Mouse (Mus musculus): ENCODE data around the gene Def6.
"Not testable (repeated sequence)": the region's sequence is repeated elsewhere in the genome, so short reads cannot be mapped to it uniquely, and the experiment has no call there.

The Def6 gene

DNA sequence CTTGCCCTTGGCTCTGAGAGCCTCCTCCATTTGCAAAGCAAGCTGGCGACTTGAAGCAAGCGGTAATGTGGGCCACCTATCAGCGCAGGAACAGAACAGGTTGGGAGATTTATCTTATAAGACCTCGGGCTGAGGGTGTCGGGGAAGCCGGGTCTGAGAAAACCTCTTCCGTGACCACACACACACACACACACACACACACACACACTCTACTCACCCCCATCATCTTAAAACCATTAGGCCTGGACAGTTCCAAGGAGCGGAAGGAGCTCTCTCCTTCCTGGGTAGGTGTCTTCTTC is 685 bp downstream of the Def6 start:
- no peak for DNase-seq (ENCODE audit: low read depth)

DNA sequence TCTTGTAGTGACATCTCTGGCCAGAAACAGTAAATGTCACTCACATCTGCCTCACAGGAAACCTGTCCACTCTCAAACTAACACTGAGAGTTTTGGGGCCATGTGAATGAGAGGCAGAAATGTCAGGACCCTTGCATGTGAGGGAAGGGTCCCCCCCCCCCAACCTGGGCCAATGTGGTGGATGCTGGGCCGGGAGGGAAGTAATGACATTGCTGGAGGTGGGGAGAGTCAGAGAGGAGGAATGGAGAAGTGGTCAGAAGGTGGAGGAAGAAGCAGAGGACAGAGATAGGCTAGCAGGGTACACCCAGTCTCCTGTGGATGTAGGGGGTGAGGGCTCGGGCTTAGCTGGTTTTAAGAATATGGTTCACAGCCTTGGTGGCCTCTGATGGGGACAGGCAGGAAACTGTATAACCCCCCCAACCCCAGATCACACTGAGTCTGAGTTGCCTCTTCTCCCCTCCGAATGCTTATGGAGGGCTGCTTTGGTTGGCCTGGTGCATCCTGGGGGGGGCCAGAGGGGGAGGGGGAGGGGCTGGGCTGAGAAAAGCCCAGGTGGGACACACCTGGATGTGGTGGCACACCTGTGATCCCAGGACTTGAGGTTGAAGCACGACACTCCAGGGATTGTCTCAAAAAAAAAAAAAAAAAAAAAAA is 2.0 kb downstream of the Def6 start:
- DNase-seq (ENCODE audit: low read depth), result peak; percentile 66

DNA sequence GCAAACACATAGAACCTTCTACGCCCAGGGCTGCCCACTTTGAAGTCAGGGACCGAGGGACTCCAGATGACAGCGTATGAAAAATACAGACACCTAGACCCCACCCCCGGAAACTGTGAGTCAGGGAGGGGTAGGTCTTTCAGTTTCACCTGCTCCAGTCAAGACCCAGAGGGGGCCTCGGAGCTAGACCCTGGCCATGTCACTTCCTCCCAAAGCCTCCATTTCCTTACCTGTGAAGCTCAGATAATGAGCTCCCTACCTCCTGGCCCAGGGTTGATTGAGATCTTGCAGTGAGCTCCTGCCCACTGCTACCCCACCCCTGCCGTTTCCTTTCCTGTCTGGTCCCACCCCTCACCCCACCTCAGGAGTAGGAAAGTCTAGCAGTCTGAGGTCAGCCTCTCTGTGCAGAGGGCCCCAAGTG is 4.4 kb downstream of the Def6 start:
- DNase-seq (ENCODE audit: low read depth), result peak; percentile 97

DNA sequence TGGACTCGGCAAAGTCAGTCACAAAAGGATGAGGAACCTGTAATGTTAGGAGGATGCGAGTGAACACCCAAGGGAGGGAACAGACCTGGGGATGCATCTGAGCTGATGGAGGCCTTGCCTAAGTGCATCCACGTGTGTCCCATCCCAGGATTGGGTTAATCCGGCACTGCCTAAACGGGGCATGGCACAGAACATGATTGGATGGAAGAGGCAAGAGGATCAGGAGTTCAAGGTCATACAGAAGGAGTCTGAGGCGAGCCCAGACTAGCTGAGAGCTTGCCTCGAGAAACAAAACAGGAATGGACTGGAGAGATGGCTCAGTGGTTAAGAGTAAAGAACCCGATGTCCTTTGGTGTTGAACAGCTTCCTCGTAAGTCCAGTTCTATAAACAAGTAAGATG is 4.8 kb downstream of the Def6 start:
- DNase-seq (ENCODE audit: low read depth), result no peak

DNA sequence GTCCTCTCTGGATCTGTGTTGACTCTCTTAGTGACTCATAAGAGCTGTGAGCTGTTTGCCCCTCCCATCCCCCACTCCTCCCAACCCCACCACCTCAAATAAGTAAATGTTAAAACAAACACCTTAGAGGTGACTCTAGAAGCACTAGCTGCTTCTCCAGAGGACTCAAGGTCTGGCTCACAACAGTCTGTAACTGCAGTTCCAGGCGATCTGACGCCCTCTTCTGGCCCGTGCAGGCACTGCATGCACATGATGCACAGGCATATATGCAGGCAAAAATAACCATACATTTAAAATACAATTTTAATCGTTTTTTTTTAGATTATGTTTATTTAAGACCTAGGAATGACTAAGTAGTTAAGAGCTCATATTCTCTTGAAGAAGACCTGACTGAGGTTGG is 5.7 kb downstream of the Def6 start:
- peak; percentile 86 for DNase-seq (ENCODE audit: low read depth)

DNA sequence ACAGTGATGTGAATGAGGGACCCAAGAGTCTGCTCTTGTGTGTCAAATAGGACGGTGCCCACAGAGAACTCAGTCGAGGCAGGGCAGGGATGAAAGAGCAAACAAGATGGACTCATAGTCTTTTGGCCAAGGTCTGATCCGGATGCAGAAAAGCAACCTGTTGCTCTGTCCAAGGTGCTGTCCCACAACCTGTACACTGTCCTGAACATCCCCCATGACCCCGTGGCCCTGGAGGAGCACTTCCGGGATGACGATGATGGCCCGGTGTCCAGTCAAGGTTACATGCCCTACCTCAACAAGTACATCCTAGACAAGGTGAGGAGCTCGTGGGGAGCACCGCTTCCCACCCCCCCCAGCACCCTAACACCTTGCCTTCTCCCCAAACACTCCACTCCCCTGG is 9.2 kb downstream of the Def6 start:
- peak; percentile 52 for DNase-seq (ENCODE audit: low read depth)

DNA sequence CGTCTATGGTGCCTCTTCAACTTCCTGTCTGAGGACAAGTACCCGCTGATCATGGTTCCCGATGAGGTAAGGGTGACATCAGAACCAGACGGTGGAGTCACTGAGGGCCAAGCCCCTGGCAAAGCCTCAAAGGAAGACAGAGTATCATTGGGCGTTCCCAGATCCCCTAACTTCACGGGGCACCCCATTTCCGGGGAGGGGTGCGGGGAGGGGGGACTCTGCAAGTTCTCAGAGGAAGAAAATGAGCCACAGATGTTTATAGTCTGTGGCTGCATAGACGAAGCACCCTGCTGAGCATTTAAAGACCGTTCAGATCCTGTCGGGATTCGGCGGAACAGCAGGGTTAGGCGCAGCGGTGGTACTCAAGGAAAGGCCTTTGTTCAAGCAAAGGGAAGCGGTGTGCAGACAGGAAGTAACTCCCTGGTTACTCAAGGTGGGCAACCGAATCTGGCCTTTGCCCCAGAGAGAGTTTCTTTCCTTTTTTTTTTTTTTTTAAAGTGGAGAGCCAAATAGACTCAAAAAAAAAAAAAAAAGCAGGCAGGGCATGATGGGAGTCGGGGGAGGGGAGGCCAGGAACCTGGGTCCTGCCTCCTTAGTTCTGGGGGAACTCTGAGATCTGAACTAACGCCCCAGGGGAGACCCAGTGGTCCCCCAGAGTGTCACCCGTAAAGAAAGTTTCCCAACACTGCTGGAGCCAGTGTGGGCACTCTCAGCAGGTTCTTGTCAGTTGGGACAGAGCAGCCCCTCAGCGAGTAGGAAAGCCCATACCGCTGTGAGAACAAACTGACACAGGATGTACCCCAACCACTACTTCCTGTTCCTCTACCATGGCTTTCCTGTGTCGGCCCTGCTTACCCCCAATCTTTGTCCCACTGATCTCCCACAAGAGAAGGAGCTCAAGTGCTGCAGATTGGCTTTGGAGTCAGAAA is 10.4 kb downstream of the Def6 start:
- DNase-seq (ENCODE audit: low read depth), result peak; percentile 95

DNA sequence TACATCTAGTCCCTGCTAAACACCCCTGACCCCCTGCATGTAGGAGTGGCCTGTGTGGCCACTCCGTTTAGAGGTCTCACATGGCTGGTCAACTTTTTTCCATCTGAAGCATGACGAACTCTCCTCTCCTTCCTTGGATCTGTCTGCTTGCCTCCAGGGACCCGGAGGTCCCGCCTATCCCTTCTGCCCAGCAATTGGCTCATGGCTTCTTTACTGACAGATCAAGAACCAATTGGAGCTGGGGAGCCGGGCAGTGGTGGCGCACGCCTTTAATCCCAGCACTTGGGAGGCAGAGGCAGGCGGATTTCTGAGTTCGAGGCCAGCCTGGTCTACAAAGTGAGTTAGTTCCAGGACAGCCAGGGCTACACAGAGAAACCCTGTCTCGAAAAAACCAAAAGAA is 14.9 kb downstream of the Def6 start:
- DNase-seq (ENCODE audit: low read depth), result not testable (repeated sequence)

DNA sequence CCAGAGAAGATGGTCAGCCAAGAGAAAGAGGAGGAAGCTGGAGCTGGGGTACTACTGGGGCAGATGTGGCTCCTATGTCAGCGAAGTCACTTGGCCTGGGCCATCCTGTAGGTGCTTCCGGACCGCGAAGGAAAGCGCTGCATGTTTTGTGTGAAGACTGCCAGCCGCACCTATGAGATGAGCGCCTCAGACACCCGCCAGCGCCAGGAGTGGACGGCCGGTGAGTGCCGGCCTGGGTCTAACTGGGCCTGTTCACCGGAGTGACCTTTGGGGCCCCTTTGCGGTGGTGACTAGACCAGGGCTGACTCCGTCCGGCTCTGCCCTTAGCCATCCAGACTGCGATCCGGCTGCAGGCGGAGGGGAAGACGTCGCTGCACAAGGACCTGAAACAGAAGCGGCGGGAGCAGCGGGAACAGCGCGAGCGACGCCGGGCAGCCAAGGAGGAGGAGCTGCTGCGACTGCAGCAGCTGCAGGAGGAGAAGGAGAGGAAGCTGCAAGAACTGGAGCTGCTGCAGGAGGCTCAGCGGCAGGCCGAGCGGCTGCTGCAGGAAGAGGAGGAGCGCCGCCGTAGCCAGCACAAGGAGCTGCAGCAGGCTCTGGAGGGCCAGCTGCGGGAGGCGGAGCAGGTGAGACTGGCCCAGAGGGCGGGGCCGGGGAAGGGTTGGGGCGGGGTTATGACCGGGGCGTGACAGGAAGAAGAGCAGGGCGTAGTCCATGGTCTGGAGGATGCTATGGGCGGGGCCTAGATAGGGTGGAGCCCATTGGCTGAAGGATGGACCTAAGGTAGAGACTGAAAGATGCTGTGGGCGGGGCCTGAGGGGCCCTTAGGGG is 16.2 kb downstream of the Def6 start:
- peak; percentile 99 for DNase-seq (ENCODE audit: low read depth)

DNA sequence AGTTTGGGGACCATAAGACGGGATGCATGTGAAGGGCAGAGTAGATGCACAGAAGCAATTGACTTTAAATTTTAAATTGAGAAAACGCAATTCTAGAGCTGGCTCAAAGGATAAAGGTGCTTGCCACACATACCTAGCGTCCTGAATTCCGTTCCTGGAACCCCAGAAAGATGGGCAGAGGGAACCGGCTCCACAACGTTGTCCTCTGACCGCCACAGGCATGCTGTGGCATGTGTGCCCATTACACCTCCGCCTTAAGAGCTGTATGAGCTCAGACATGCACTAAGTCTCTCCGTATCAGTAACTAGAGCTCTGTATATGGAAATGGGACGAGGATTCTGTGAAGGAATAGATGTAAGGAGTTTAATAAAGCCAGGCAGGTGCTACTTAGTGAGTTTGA is 17.0 kb downstream of the Def6 start:
- peak; percentile 36 for DNase-seq (ENCODE audit: low read depth)

DNA sequence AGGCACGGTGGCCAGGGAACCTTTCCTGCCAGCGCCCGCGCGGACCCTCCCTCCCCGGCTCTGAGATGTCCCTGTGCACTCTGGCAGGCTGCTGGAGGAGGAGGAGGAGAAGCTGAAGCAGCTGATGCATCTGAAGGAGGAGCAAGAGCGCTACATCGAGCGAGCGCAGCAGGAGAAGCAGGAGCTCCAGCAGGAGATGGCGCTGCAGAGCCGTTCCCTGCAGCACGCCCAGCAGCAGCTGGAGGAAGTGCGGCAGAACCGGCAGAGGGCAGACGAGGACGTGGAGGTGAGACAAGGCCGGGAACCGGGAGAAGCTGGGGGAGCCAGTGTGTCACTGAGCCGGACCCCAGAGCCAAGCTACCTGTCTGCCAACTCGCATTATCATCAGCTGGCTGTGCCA is 18.4 kb downstream of the Def6 start:
- peak; percentile 90 for DNase-seq (ENCODE audit: low read depth)

DNA sequence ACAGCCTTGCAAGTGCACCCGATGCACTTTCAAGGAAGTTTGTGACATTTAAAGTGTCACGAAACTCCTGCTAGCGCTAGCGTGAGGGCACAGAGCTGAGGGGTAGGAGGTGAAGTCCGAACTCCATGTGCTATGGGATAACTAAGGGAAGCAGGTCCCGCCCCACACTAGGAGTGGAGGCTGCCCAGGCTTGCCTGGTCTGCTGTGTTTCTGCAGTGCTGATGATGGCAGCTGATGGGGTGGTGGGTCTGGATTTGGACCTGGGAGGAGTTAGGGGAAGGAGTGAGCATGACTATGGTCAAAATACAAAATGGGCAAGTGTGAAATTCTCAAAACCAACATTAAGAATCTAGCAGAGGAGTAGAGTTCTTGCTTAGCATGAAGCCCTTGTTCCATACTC is 22.9 kb downstream of the Def6 start:
- DNase-seq (ENCODE audit: low read depth), result no peak

DNA sequence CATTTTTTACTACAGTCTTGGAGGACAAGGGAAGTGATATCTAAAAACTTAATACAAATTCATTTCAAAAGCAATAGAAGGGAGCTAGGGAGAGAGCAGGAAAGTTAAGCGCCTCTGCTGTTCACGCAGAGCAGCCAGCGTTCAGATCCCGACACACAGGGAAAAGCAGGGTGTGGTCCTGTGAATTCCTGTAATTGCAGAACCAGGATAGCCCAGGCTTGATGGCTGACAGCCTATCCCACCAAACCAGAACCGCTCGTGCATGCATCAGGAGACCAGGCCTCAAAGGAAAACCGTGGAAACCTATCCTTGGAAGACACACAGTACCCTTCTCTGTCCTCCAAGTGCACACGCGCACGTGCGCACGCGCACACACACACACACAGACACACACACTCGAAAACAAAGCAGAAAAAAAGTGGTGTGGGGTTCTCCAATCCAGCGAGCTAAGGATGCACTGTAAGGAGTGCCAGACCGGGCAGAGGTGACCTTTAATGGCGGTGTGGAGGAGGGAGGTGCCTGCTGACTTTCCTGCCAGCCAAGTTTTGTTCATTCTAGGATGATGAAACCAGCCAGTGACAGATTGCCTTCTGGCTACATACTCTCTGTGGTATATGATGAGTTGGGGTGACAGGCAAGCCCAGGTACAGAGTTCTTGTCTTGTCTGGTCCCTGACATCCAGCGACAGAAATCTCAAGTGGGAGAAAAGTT is 23.6 kb downstream of the Def6 start:
- no peak for DNase-seq (ENCODE audit: low read depth)

DNA sequence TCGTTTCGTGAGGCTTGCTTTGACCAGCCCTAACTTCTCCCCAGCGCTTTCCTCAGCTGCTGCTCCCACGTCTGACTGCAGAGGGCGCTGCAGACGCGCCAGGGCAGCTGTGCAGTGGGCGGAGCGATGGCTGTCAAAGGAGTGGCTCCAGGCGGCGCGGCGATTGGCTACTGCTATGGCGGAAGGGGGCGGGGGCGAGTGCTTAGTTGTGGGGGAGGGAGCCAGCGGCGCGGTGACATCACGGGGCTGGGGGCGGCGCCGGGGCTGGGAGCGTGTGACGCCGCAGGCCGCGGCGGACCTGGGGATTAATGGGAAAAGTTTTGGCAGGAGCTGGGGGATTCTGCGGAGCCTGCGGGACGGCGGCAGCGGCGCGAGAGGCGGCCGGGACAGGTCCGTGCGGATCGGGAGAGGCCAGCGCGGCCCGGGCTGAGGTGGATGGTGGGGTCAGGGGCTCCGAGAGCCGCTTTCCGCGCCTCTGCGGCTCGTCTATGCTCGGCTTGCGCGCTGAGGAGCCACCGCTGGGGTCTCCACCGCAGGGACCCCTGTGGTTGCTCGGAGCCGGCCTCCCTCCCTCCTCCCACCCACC is 25.0 kb downstream of the Def6 start, which contains the start of gene Ppard:
Gene Ppard (plus strand): TSS at position 226 of the 586 bp plus-strand sequence.
- DNase-seq (ENCODE audit: low read depth), result peak; percentile 99

DNA sequence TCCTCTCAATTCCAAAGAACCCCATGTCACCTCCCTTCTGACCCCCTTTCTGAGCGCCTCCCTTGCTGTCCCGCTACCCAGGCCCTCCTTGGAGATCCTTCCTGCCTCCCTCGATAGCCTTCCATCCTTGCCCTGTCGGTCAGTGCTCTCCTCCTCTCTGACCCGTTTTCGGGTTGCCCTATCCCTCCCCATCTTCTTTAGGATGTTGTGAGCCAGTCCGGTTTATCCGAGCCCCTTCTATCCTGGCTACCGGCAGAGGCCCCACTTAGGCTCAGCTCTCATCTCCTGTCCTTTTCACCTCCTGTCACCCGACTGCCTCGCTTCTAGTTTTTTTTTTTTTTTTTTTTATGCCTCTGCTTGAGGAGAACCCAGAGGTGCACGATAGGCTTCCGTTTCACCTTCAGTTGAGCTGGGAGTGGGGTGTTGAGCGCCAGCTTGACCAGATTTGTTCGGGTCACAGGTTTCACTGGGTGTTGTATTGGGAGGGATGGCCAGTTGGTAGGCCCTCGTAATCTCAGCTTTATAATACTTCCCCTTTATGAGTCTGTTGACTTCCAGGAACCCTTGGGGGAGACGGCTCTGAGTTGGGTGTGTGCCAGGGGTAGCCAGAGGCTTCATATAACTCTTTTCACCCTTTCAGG is 25.6 kb downstream of the Def6 start:
- DNase-seq (ENCODE audit: low read depth), result peak; percentile 67

DNA sequence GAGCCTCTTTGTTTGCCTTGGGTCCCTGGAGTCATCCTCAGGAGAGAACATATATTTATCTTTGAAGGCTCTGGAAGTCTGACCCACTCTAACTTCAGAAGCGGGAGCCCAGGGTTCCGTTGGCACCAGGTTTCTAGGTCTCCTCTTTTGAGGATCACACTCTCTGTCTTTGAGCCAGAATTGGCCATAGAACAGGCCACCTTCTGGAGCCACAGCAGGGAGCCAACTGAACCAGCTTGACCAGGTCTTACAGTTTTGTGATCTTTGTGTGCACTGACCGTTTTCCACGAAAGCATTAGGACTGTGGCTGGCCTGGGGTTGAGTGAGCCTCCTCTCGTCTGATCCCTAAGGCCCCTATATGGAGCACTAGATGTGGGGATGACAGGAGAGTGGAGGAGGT is 27.1 kb downstream of the Def6 start:
- no peak for DNase-seq (ENCODE audit: low read depth)

DNA sequence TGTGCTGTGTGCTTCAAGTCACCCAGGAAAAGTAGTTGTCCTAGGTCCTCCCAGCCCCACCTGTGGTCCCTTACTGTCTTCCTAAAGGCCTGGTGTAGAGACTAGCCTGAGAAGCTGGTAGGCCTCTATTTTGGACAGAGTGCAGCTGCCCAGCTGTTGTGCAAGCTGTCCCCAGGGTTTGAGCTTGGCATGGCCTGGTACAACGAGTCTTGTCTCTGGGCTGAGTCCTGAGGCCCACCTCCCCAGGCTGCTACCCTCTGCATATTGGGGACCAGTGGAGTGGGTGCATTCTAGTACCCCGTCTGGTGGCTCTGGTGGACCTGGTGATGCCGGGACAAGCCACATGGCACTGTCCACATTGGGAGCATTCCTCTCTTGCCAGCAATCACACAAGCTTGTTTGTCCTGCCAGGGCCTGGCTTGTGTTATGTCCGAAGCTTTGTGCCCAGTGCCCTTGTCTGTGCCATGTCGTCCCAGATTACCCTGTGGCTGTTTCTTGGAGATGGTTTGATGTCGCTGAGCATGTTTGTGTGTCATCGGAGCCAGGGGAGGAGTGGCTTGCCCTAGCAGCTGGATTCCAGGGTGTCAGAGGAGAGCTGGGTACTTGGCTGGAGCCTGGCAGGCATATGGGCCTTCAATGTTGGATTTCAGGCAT is 28.5 kb downstream of the Def6 start:
- DNase-seq (ENCODE audit: low read depth), result no peak

DNA sequence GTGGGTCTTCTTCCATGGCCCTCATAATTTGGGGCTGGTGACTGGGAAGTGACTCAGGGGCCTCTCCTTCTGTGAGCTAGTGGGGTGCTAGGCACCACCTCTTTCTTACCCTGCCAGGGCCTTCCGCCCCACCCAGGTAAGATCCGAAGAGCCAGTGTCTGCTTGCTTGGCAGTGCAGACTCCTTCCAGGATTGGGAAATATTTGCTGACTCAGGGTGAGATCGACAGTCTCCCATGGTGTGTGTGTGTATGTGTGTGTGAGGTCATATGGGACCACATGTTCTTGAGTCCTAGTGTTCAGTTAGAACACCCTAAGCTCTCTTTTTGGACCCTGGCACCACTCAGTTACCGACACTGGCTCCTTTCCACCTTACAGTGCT is 29.0 kb downstream of the Def6 start:
- DNase-seq (ENCODE audit: low read depth), result no peak

DNA sequence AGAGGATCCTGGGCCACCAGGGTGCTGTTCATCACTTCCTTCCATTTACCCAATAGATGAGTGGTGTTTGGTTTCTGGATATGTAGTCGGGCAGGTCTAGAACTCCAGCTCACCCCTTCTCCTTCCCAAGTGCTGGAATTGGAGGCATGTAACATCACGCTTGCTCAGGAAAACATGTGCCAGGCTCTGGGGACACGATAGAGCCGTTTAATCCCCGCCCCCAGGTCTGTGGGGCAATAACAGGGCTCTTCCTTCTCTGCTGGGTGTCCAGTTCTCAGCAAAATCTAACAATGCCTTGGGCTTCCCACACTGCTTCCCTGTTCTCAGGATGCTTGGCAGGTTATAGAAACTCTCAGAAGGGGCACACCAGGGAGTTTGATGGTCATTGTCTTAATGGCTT is 29.8 kb downstream of the Def6 start:
- DNase-seq (ENCODE audit: low read depth), result no peak

DNA sequence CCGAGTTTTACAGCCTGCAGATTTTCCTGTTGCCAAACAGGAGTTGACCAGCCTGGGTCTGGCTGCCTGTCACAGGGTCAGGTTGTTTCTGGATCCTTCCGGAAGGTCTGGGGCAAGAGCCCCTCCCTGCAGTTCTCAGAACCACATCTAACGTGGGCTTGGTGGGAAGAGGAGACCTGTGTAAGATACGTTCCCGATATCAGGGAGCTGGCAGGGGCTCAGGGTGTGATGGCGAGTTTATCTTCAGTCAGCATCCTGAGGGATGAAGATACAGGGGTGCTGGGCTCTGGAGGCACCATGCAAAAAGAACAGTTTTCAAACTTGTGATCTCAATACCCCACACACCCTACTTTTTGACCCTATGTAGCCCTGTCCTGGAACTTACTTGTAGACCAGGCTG is 30.3 kb downstream of the Def6 start:
- DNase-seq (ENCODE audit: low read depth), result no peak

DNA sequence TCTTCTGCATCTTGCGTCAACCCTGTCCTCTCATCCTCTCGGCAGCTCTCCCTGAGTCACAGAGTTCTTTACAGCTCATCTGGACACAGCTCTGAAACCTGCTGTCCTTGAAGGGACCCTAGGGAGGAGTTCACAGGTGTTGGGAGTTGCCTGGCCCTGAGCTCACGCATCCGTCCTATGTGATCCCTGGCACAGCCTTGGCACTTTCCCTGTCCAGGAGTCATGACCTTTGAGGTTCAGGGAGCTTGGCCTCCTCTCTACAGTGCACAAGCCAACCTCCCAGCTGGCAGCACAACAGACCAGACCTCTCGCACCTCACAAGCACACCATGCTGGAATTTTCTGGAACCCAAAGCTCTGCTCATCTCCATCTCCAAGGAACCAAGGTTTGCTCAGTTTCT is 33.3 kb downstream of the Def6 start:
- no peak for DNase-seq (ENCODE audit: low read depth)

Data from induced T-regulatory cell, adult 2 months (primary cell).